Comparison of ENCODE assay signal across 23 mouse cellular contexts in the genomic region with DNA sequence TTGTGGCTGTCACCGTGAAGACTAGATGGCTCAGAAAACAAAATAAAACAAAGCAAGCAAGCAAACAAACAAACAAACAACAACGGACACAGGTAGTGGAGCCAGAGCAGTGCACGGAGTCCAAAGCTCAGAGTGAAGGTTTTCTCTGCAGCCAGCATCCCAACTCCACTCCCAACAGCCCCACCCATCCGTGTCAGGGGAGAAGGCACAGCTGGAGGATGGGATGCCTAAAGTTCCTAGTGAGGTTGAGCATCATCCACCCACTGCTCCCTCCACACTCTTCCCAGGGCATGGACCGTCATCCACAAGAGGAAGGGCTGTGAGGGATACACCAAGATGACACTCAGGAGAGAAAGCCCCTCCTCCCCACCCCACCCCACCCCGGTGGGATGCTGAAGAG.
A peak's percentile ranks its signal among the peaks of the same experiment; 100 is the strongest.
DNase-seq lines count a peak whose midpoint lies in the region; ATAC-seq and TF ChIP-seq lines count a peak whose summit lies in the region.
"Had no signal": no experiment of that assay in that cellular context is flagged by ENCODE, and none has a peak within 500 bp of the region (broad histone marks: within the 10 kb centered on the region; RNA-seq: fewer than 3 reads in every experiment).

No protein-coding gene starts in this region.

- no peak overlapping the region for H3K9ac ChIP-seq in intestine, embryonic 15.5 days
- H3K9ac ChIP-seq in intestine, postnatal 0 days (ENCODE audit: low read depth, low read length): no peak overlapping the region
- H3K9ac ChIP-seq: limb, embryonic 15.5 days; liver, embryonic 14.5 days; midbrain, embryonic 15.5 days; neural tube, embryonic 12.5 days had no signal

- ATAC-seq in intestine, embryonic 15.5 days: peak; percentile 36
- ATAC-seq in intestine, postnatal 0 days: no peak
- ATAC-seq: forebrain, embryonic 16.5 days; hindbrain, postnatal 0 days; midbrain, embryonic 15.5 days had no signal

- no peaks in the 10 kb centered on the region for H3K36me3 ChIP-seq in intestine, embryonic 15.5 days
- no peaks in the 10 kb centered on the region for H3K36me3 ChIP-seq in intestine, postnatal 0 days (ENCODE audit: control insufficient read depth, insufficient read depth)
- H3K36me3 ChIP-seq: forebrain, embryonic 10.5 days; limb, embryonic 15.5 days; midbrain, embryonic 15.5 days; neural tube, embryonic 12.5 days had no signal

- DNase-seq in gastrocnemius, postnatal 10 days: peak; percentile 17
- no peak for DNase-seq in gastrocnemius, postnatal 25 days
- DNase-seq in urinary bladder, postnatal 14 days (ENCODE audit: low spot score): peak; percentile 48
- DNase-seq in urinary bladder, postnatal 4 days (ENCODE audit: low spot score in 2 of 2): no peak
- DNase-seq in MN1 (ENCODE audit: low spot score): no peak
- DNase-seq in embryo, embryonic 11 days: no peak
- DNase-seq: cerebellum, adult 9-10 months; kidney, adult 11 months; left cerebral cortex, postnatal 4 days; retina, postnatal 1 day; right cerebral cortex, postnatal 25 days; spleen, adult 18-20 months; thymus, postnatal 25 days had no signal

- no peak overlapping the region for H3K4me2 ChIP-seq in intestine, embryonic 15.5 days (replicated peaks)
- H3K4me2 ChIP-seq in intestine, postnatal 0 days (replicated peaks; ENCODE audit: low read depth): no peak overlapping the region
- H3K4me2 ChIP-seq: limb, embryonic 15.5 days; midbrain, embryonic 15.5 days; neural tube, embryonic 12.5 days had no signal

- H3K9me3 ChIP-seq in intestine, embryonic 15.5 days: no peaks in the 10 kb centered on the region
- no peaks in the 10 kb centered on the region for H3K9me3 ChIP-seq in intestine, postnatal 0 days (ENCODE audit: control insufficient read depth)
- H3K9me3 ChIP-seq: forebrain, embryonic 10.5 days; limb, embryonic 15.5 days; midbrain, embryonic 15.5 days; neural tube, embryonic 12.5 days had no signal

- H3K4me1 ChIP-seq in intestine, embryonic 15.5 days (replicated peaks): no peaks in the 10 kb centered on the region
- no peaks in the 10 kb centered on the region for H3K4me1 ChIP-seq in intestine, postnatal 0 days (replicated peaks; ENCODE audit: control insufficient read depth, insufficient read depth, low read length)
- H3K4me1 ChIP-seq: midbrain, embryonic 15.5 days; neural tube, embryonic 12.5 days had no signal

- WGBS in intestine, embryonic 15.5 days: 55% methylated on average over 6 of the region's 6 CpGs
- 51% methylated on average over 6 of the region's 6 CpGs for WGBS in intestine, postnatal 0 days

- no peak overlapping the region for H3K27ac ChIP-seq in intestine, embryonic 15.5 days
- no peak overlapping the region for H3K27ac ChIP-seq in intestine, postnatal 0 days (ENCODE audit: low read depth, low read length)
- H3K27ac ChIP-seq: forebrain, embryonic 10.5 days; hindbrain, postnatal 0 days; limb, embryonic 15.5 days; liver, embryonic 14.5 days; macrophage; midbrain, embryonic 15.5 days; neural tube, embryonic 12.5 days had no signal

- H3K4me3 ChIP-seq in intestine, embryonic 15.5 days (replicated peaks): no peak overlapping the region
- no peak overlapping the region for H3K4me3 ChIP-seq in intestine, postnatal 0 days (ENCODE audit: low read depth, low read length)
- H3K4me3 ChIP-seq: forebrain, embryonic 10.5 days; limb, embryonic 15.5 days; midbrain, embryonic 15.5 days; neural tube, embryonic 12.5 days had no signal

- no peaks in the 10 kb centered on the region for H3K27me3 ChIP-seq in intestine, embryonic 15.5 days (replicated peaks)
- H3K27me3 ChIP-seq in intestine, postnatal 0 days (replicated peaks; ENCODE audit: control insufficient read depth, insufficient read depth, low read length): no peaks in the 10 kb centered on the region
- H3K27me3 ChIP-seq: midbrain, embryonic 15.5 days; neural tube, embryonic 12.5 days had no signal

- no peak for TF ChIP-seq CTCF in intestine, postnatal 0 days (IDR thresholded peaks at IDR 0.05; ENCODE audit: low read depth)

Comparison
In these comparisons a context has a peak if more than half of its experiments do, and no peak if none do; other contexts are left out.
1. DNase-seq: peak in gastrocnemius, postnatal 10 days (single experiment) and urinary bladder, postnatal 14 days (single experiment); none in gastrocnemius, postnatal 25 days (single experiment), urinary bladder, postnatal 4 days (0 of 2), MN1 (single experiment) and embryo, embryonic 11 days (single experiment).